Mouse (Mus musculus) CH12.LX (cell line): ENCODE measurements around the gene Lef1. TPM values are rescaled to one million over a fixed set of nuclear protein-coding genes. Genes with fewer than 3 reads are reported as not detected.

Source experiments
- DNase-seq: peaks from one replicate; pipeline ENCODE4 v3.0.0-alpha.2; 2013; ENCODE audit errors: extremely low read depth
- H3K27ac ChIP-seq: 2 replicates; pipeline ENCODE4 v1.5.1; 2012; ENCODE audit warnings: low read depth, mild to moderate bottlenecking, control low read depth, moderate library complexity; ENCODE audit not compliant: insufficient read depth
- H3K27me3 ChIP-seq: replicated peaks from 2 replicates; pipeline ENCODE3; 2012; ENCODE audit warnings: inconsistent platforms
- H3K36me3 ChIP-seq, 2 experiments: replicated peaks in 1 of 2; 2 replicates each; pipeline versions ENCODE3 to v1.6.1; 2012; ENCODE audit warnings: inconsistent platforms in 1 of 2, low read length in 1 of 2, mild to moderate bottlenecking in 1 of 2, mixed read lengths in 1 of 2, moderate library complexity in 1 of 2; ENCODE audit not compliant: control insufficient read depth in 1 of 2, insufficient read depth in 1 of 2
- H3K4me1 ChIP-seq, 2 experiments: 2 replicates each; pipeline ENCODE4 v1.6.1; 2012; ENCODE audit warnings: inconsistent platforms in 1 of 2, moderate library complexity in 1 of 2; ENCODE audit not compliant: insufficient read depth in 2 of 2, control insufficient read depth in 1 of 2
- H3K4me2 ChIP-seq: 2 replicates; pipeline ENCODE4 v1.6.1; 2012; ENCODE audit warnings: low read depth, mild to moderate bottlenecking, control low read depth; ENCODE audit not compliant: poor library complexity, insufficient read depth, severe bottlenecking
- H3K4me3 ChIP-seq, 3 experiments: fragments of 150-350 bp in 1 of 3; sonication (generic) in 1 of 3; replicated peaks in 1 of 3; 2 replicates each; pipeline versions ENCODE3 to v1.5.1; 2011 to 2012; ENCODE audit warnings: low read depth in 2 of 3, low read length in 2 of 3, mild to moderate bottlenecking in 2 of 3, moderate library complexity in 2 of 3, control low read depth in 1 of 3, improper control_type of control experiment in 1 of 3, inconsistent platforms in 1 of 3, mixed read lengths in 1 of 3; ENCODE audit not compliant: poor library complexity in 1 of 3
- H3K79me2 ChIP-seq: replicated peaks from 2 replicates; pipeline ENCODE4 v1.6.1; 2012; ENCODE audit warnings: mild to moderate bottlenecking, moderate library complexity; ENCODE audit not compliant: control insufficient read depth, poor library complexity, insufficient read depth, severe bottlenecking; ENCODE audit errors: extremely low read depth
- H3K9ac ChIP-seq: 2 replicates; pipeline ENCODE4 v1.6.1; 2012; ENCODE audit warnings: low read depth, mild to moderate bottlenecking, control low read depth, moderate library complexity; ENCODE audit not compliant: insufficient read depth
- H3K9me3 ChIP-seq: replicated peaks from 2 replicates; pipeline ENCODE3; 2012; ENCODE audit warnings: low read length, inconsistent platforms, mixed read lengths
- BHLHE40 ChIP-seq: IDR thresholded peaks from 2 replicates; pipeline ENCODE4 v1.6.1; 2011; ENCODE audit warnings: mild to moderate bottlenecking, low read depth, low read length, improper control_type of control experiment
- CHD2 ChIP-seq: IDR thresholded peaks from 2 replicates; pipeline ENCODE4 v1.6.1; 2011; ENCODE audit warnings: low read length, improper control_type of control experiment
- EP300 ChIP-seq: IDR thresholded peaks from 2 replicates; pipeline ENCODE4 v1.6.1; 2011; ENCODE audit warnings: low read length, improper control_type of control experiment
- ETS1 ChIP-seq: conservative IDR thresholded peaks from 2 replicates; pipeline ENCODE4 v1.6.1; 2012; ENCODE audit warnings: low read depth, mild to moderate bottlenecking, inconsistent platforms, low read length, improper control_type of control experiment, moderate library complexity
- IRF4 ChIP-seq: IDR thresholded peaks from 2 replicates; pipeline ENCODE4 v1.6.1; 2014; ENCODE audit warnings: low read depth, mild to moderate bottlenecking, inconsistent platforms, low read length, improper control_type of control experiment
- JUN ChIP-seq: IDR thresholded peaks from 2 replicates; pipeline ENCODE4 v1.6.1; 2011; ENCODE audit warnings: low read depth, mild to moderate bottlenecking, low read length, improper control_type of control experiment, moderate library complexity; ENCODE audit not compliant: insufficient read depth
- JUND ChIP-seq: conservative IDR thresholded peaks from 2 replicates; pipeline ENCODE4 v1.6.1; 2011; ENCODE audit warnings: low read depth, low read length, improper control_type of control experiment
- MAFK ChIP-seq: IDR thresholded peaks from 2 replicates; pipeline ENCODE4 v1.6.1; 2011; ENCODE audit warnings: low read length, improper control_type of control experiment; ENCODE audit not compliant: insufficient replicate concordance
- MAZ ChIP-seq: IDR thresholded peaks from 2 replicates; pipeline ENCODE4 v1.6.1; 2012; ENCODE audit warnings: low read depth, mild to moderate bottlenecking, inconsistent platforms, low read length, improper control_type of control experiment, moderate library complexity
- MEF2A ChIP-seq: IDR thresholded peaks from 2 replicates; pipeline ENCODE4 v1.6.1; 2014; ENCODE audit warnings: low read depth, mild to moderate bottlenecking, inconsistent platforms, low read length, improper control_type of control experiment, borderline replicate concordance
- POLR2A ChIP-seq: IDR thresholded peaks from 2 replicates; pipeline ENCODE4 v1.6.1; 2011; ENCODE audit warnings: low read depth, mild to moderate bottlenecking, improper control_type of control experiment, low read length
- RCOR1 ChIP-seq: conservative IDR thresholded peaks from 2 replicates; pipeline ENCODE4 v1.6.1; 2012; ENCODE audit warnings: low read depth, mild to moderate bottlenecking, inconsistent platforms, low read length, improper control_type of control experiment
- TBP ChIP-seq: conservative IDR thresholded peaks from 2 replicates; pipeline ENCODE4 v1.6.1; 2011; ENCODE audit warnings: low read depth, low read length, improper control_type of control experiment
- TCF12 ChIP-seq: IDR thresholded peaks from 2 replicates; pipeline ENCODE4 v1.6.1; 2014; ENCODE audit warnings: low read depth, mild to moderate bottlenecking, inconsistent platforms, low read length, improper control_type of control experiment
- UBTF ChIP-seq: IDR thresholded peaks from 2 replicates; pipeline ENCODE4 v1.6.1; 2012; ENCODE audit warnings: low read depth, mild to moderate bottlenecking, inconsistent platforms, low read length, improper control_type of control experiment, moderate library complexity
- USF2 ChIP-seq: conservative IDR thresholded peaks from 2 replicates; pipeline ENCODE4 v1.6.1; 2011; ENCODE audit warnings: low read depth, low read length, improper control_type of control experiment
- ZKSCAN1 ChIP-seq: IDR thresholded peaks from 2 replicates; pipeline ENCODE4 v1.6.1; 2012; ENCODE audit warnings: low read depth, inconsistent platforms, low read length, improper control_type of control experiment, borderline replicate concordance
- dilution Hi-C: fragments of 300-500 bp; cut with MboI; formaldehyde crosslinking; loops from 2 replicates; pipeline ENCODE4 v1.14.3; 2020; ENCODE audit warnings: low sequenced_read_pairs; ENCODE audit not compliant: extremely low pct_unique_long_range_greater_than_20kb, extremely low pct_ligation_motif_present
- in situ Hi-C: fragments of 300-500 bp; cut with MboI; formaldehyde crosslinking; loops from 3 replicates; pipeline ENCODE4 v1.14.3; 2019; ENCODE audit warnings: low sequenced_read_pairs, low pct_ligation_motif_present, low pct_unique_long_range_greater_than_20kb, mixed read lengths
- polyA plus RNA-seq: library from polyadenylated mRNA; unstranded; fragments of >175 nt; gene quantifications from 2 replicates; pipeline ENCODE4 v1.2.1, GENCODE M21; 2012; ENCODE audit warnings: low read depth; ENCODE audit not compliant: insufficient read length
- total RNA-seq, 2 experiments: library from RNA; depleted of rRNA; stranded (reverse); fragments of 300-350 nt in 1 of 2; fragments of >200 nt in 1 of 2; gene quantifications; 2 replicates each; pipeline ENCODE4 v1.2.3; 2012 to 2014

The Lef1 gene
- total and polyA plus RNA-seq, 3 experiments, result 1.8 to 14.5 (median 4.4) TPM

DNA sequence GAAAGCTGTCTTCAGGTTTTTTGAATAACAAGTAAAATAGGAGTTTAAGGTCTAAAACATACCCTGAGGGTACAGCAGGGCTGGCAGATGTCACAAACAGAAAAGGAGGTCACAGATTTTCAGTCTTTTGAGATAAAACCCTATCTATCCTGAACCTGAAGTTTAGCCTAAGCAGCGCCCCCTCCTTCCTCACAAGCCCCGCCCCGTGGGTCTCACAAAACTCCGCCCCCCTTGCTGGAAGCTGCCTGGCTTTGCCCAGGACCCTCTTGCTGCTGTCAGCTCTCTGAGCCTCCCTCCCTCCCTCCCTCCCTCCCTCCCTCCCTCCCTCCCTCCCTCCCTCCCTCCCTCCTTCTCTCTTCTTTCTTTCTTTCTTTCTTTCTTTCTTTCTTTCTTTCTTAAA lies 31.3 kb downstream of the Lef1 start:
- no peak for DNase-seq
- peaks cover 9% of the 10 kb centered on the region for H3K79me2 ChIP-seq
- in situ Hi-C loops, result no loop called here
- peaks cover 22 to 36% of the 10 kb centered on the region in 2 experiments for H3K4me1 ChIP-seq
- no peak overlapping the region for H3K27ac ChIP-seq
- no peak for TF ChIP-seq IRF4
- no peak for TF ChIP-seq TCF12
- no peak for TF ChIP-seq MAZ
- TF ChIP-seq BHLHE40, result no peak
- TF ChIP-seq, all 38 proteins: peak for 0
- Histone ChIP-seq H3K4me3 (no peak overlapping the region), H3K4me2 (no peak overlapping the region), H3K9me3 (no peaks in the 10 kb centered on the region), H3K9ac (no peak overlapping the region), H3K36me3 (peaks cover 2 to 3% of the 10 kb centered on the region in 2 experiments), H3K27me3 (no peaks in the 10 kb centered on the region)
- dilution Hi-C loops, result no loop called here

DNA sequence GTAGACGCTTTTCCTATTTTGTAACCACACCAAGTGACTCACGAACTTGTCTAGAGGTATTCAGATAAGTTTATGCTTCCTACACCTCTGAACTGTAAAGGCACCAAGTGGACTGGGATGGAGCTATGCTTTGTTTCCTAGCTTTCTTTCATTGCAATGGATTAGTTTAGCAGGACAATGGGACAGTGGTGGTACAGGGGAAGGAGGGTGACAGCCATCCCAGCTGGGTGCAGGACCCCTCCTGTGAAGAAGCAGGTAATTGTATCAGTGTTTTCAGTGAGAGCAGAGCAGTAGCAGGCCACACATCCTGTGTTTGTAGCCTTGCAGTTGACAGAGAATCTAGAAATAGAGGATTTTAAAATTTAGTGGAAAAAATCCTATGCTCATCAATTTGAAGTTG lies 34.0 kb downstream of the Lef1 start:
- no peak overlapping the region for H3K4me3 ChIP-seq
- H3K36me3 ChIP-seq, result peaks cover 2 to 3% of the 10 kb centered on the region in 2 experiments
- H3K9ac ChIP-seq, result no peak overlapping the region
- in situ Hi-C loops, result no loop called here
- TF ChIP-seq MAFK (no peak), CHD2 (no peak), MAZ (no peak), UBTF (no peak), ZKSCAN1 (no peak), ETS1 (no peak), EP300 (no peak), USF2 (no peak), RCOR1 (no peak), MEF2A (no peak), TBP (no peak), POLR2A (no peak), JUN (no peak), JUND (no peak)
- no peaks in the 10 kb centered on the region for H3K27me3 ChIP-seq
- DNase-seq, result no peak
- H3K27ac ChIP-seq, result no peak overlapping the region
- dilution Hi-C loops, result no loop called here
- no peak overlapping the region for H3K4me2 ChIP-seq
- H3K79me2 ChIP-seq, result peaks cover 7% of the 10 kb centered on the region; the same call in 1 of the 2 replicates
- H3K9me3 ChIP-seq, result no peaks in the 10 kb centered on the region
- H3K4me1 ChIP-seq, result peaks cover 13 to 19% of the 10 kb centered on the region in 2 experiments
